Mouse (Mus musculus) layer of hippocampus, adult 18-20 months (tissue): ENCODE results near the gene Fam196b. TPM values are rescaled to one million over a fixed set of nuclear protein-coding genes. Genes with fewer than 3 reads are reported as not detected.

Experiments
- DNase-seq, 2 experiments: peaks; one replicate each; pipeline ENCODE4 v3.0.0; 2022; ENCODE audit warnings: low spot score in 2 of 2
- long read RNA-seq: library from polyadenylated mRNA; stranded (forward); transcript quantifications from one replicate; pipeline ENCODE4 v2.0.0, GENCODE M21; 2021
- total RNA-seq, 2 experiments: library from RNA; stranded (reverse); gene quantifications; 2 replicates each; pipeline ENCODE4 v1.2.3; 2021

Gene Fam196b
- total RNA-seq = under 1 TPM; 0.74 to 0.79 TPM
- long read RNA-seq = 0 reads

- peak in 1 of 2 experiments; percentile 73 for DNase-seq
These were observed at the start of gene Fam196b for GRCm38 (mm10) chr11:34314534-34315379. TSS of gene Fam196b (plus strand) at chr11:34314822.

- DNase-seq = peak in 1 of 2 experiments; percentile 8
These were observed 42.6 kb upstream of the Fam196b start for GRCm38 (mm10) chr11:34272016-34272415.

- no peak for DNase-seq
These were observed 38.7 kb upstream of the Fam196b start for GRCm38 (mm10) chr11:34275941-34276340.

GRCm38 (mm10) chr11:34276363-34277046 lies 38.1 kb upstream of the Fam196b start:
- DNase-seq = peak in 1 of 2 experiments; percentile 27

GRCm38 (mm10) chr11:34277047-34277445 lies 37.6 kb upstream of the Fam196b start:
- no peak for DNase-seq

GRCm38 (mm10) chr11:34284124-34284808 lies 30.4 kb upstream of the Fam196b start:
- no peak for DNase-seq

- no peak for DNase-seq
These were observed 24.4 kb upstream of the Fam196b start for GRCm38 (mm10) chr11:34290265-34290664.

GRCm38 (mm10) chr11:34290708-34291107 lies 23.9 kb upstream of the Fam196b start:
- no peak for DNase-seq

GRCm38 (mm10) chr11:34291304-34291703 lies 23.3 kb upstream of the Fam196b start:
- no peak for DNase-seq

GRCm38 (mm10) chr11:34297698-34298378 lies 16.8 kb upstream of the Fam196b start:
- no peak for DNase-seq

GRCm38 (mm10) chr11:34299550-34299949 lies 15.1 kb upstream of the Fam196b start:
- DNase-seq = no peak

GRCm38 (mm10) chr11:34300064-34300463 lies 14.6 kb upstream of the Fam196b start:
- no peak for DNase-seq

GRCm38 (mm10) chr11:34306231-34306630 lies 8.4 kb upstream of the Fam196b start:
- no peak for DNase-seq

GRCm38 (mm10) chr11:34308731-34309130 lies 5.9 kb upstream of the Fam196b start:
- no peak for DNase-seq

GRCm38 (mm10) chr11:34309360-34309759 lies 5.3 kb upstream of the Fam196b start:
- DNase-seq = no peak

- DNase-seq = no peak
These were observed 2.9 kb upstream of the Fam196b start for GRCm38 (mm10) chr11:34311717-34312116.

- DNase-seq = no peak
These were observed 2.4 kb upstream of the Fam196b start for GRCm38 (mm10) chr11:34312208-34312607.

GRCm38 (mm10) chr11:34315383-34315782 lies 761 bp downstream of the Fam196b start:
- DNase-seq = no peak

- no peak for DNase-seq
These were observed 1.6 kb downstream of the Fam196b start for GRCm38 (mm10) chr11:34316176-34316575.

GRCm38 (mm10) chr11:34317001-34317400 lies 2.4 kb downstream of the Fam196b start:
- DNase-seq = peak; percentile 23 to 62

GRCm38 (mm10) chr11:34319282-34319681 lies 4.7 kb downstream of the Fam196b start:
- no peak for DNase-seq
